28 mouse cellular contexts compared by ENCODE assay signal in the genomic region with DNA sequence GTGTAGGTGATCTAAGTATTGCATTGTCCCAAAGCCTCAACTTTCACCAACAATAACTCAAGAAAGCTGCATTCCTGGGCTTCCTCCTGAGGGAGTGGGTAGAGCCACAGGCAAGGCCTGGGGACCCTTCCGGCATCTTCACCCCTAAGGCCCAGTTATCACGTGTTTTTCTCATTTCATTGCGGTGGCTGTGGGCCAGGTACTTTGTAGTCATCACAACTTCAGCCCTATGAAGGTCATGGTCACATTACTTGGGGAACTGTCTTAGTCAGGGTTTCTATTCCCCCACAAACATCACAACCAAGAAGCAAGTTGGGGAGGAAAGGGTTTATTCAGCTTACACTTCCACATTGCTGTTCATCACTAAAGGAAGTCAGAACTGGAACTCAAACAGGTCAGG. TPM values are rescaled to one million over a fixed set of nuclear protein-coding genes. Genes with fewer than 3 reads are reported as not detected.
DNase-seq lines count a peak whose midpoint lies in the region; ATAC-seq and TF ChIP-seq lines count a peak whose summit lies in the region.
"Had no signal": no experiment of that assay in that cellular context is flagged by ENCODE, and none has a peak within 500 bp of the region (broad histone marks: within the 10 kb centered on the region; RNA-seq: fewer than 3 reads in every experiment).

No protein-coding gene starts in this region.

- no peak overlapping the region for H3K4me2 ChIP-seq in liver, postnatal 0 days (ENCODE audit: low read depth, low read length)
- H3K4me2 ChIP-seq: embryonic facial prominence, embryonic 13.5 days; embryonic facial prominence, embryonic 15.5 days; forebrain, embryonic 12.5 days had no signal

- no peak overlapping the region for H3K9ac ChIP-seq in liver, postnatal 0 days (replicated peaks)
- H3K9ac ChIP-seq: embryonic facial prominence, embryonic 13.5 days; embryonic facial prominence, embryonic 15.5 days; forebrain, embryonic 12.5 days had no signal

- no peaks in the 10 kb centered on the region for H3K9me3 ChIP-seq in liver, postnatal 0 days (ENCODE audit: low read length)
- H3K9me3 ChIP-seq: embryonic facial prominence, embryonic 13.5 days; embryonic facial prominence, embryonic 15.5 days; forebrain, embryonic 10.5 days; forebrain, embryonic 12.5 days; G1E had no signal

- no peaks in the 10 kb centered on the region for H3K36me3 ChIP-seq in liver, postnatal 0 days (replicated peaks; ENCODE audit: insufficient read depth, low read length)
- H3K36me3 ChIP-seq: embryonic facial prominence, embryonic 13.5 days; embryonic facial prominence, embryonic 15.5 days; forebrain, embryonic 10.5 days; forebrain, embryonic 12.5 days; G1E had no signal

- no peak for ATAC-seq in liver, postnatal 0 days
- ATAC-seq: activated CD4-positive, CD25-positive, alpha-beta regulatory T cell, adult 4 months; CD4-positive, CD25-positive, alpha-beta regulatory T cell, adult 4 months; forebrain, embryonic 14.5 days; forebrain, embryonic 16.5 days; Patski had no signal

- H3K4me3 ChIP-seq in liver, postnatal 0 days (ENCODE audit: low read depth, low read length), result no peak overlapping the region
- H3K4me3 ChIP-seq: embryonic facial prominence, embryonic 13.5 days; embryonic facial prominence, embryonic 15.5 days; erythroblast, embryonic 14.5 days; forebrain, embryonic 10.5 days; forebrain, embryonic 12.5 days had no signal

- WGBS in liver, postnatal 0 days (ENCODE audit: insufficient replicate concordance), result 75% methylated on average over 3 of the region's 3 CpGs

- H3K27me3 ChIP-seq in liver, postnatal 0 days (ENCODE audit: insufficient read depth, low read length), result no peaks in the 10 kb centered on the region
- H3K27me3 ChIP-seq: embryonic facial prominence, embryonic 13.5 days; embryonic facial prominence, embryonic 15.5 days; forebrain, embryonic 12.5 days; Patski had no signal

- TF ChIP-seq CTCF in liver, postnatal 0 days (IDR thresholded peaks at IDR 0.05; ENCODE audit: low read depth), result no peak

- DNase-seq in adrenal gland, adult (ENCODE audit: inconsistent age in 2 of 2, low spot score in 1 of 2), result peak; percentile 38 to 66
- no peak for DNase-seq in adrenal gland, postnatal 10 days
- DNase-seq in adrenal gland, adult 8-10 months, result peak; percentile 17
- peak; percentile 39 for DNase-seq in adrenal gland, postnatal 25 days
- DNase-seq in lung, postnatal 36 days, result no peak
- no peak for DNase-seq in liver, postnatal 0 days
- DNase-seq: B cell, adult 2 months; cerebellum, adult 11-12 months; cerebellum, adult 2 months; cerebellum, adult 9-10 months; cerebellum, postnatal 10 days; cerebellum, postnatal 25 days; embryo, embryonic 11 days had no signal

- no peak for TF ChIP-seq EP300 in liver, postnatal 0 days (IDR thresholded peaks at IDR 0.05; ENCODE audit: low read depth)

- H3K27ac ChIP-seq in liver, postnatal 0 days (ENCODE audit: low read depth), result no peak overlapping the region
- H3K27ac ChIP-seq: embryonic facial prominence, embryonic 13.5 days; embryonic facial prominence, embryonic 15.5 days; forebrain, embryonic 10.5 days; forebrain, embryonic 12.5 days had no signal

- H3K4me1 ChIP-seq in liver, postnatal 0 days (ENCODE audit: insufficient read depth), result no peaks in the 10 kb centered on the region
- H3K4me1 ChIP-seq: embryonic facial prominence, embryonic 13.5 days; embryonic facial prominence, embryonic 15.5 days; forebrain, embryonic 10.5 days; forebrain, embryonic 12.5 days had no signal

RNA-seq across cellular contexts. Expression of a gene that starts 3.1 kb away (rescaled TPM):
- total RNA-seq in adrenal gland, postnatal 10 days (2021), result under 1 TPM; 0.09 to 0.24 TPM
- under 1 TPM; 0.63 to 0.89 (median 0.66) TPM for total RNA-seq in adrenal gland, adult 8-10 months (2022)
- 0.67 and 0.95 TPM in 2 replicates for total RNA-seq in adrenal gland, postnatal 25 days (2021)
- polyA plus RNA-seq in liver, postnatal 0 days (2015; fragmentation: Nextera tagmentation; extraction: Ambion mirVana), result 0.83 and 1.1 TPM in 2 replicates
- total RNA-seq: CH12.LX had no signal
- polyA plus RNA-seq: erythroblast, embryonic 14.5 days; forebrain, embryonic 10.5 days; Patski had no signal

RNA-seq across cellular contexts. Expression of a gene that starts 24.7 kb away (rescaled TPM):
- total RNA-seq in adrenal gland, postnatal 10 days (2021), result under 1 TPM; 0.15 to 0.21 TPM
- total RNA-seq in adrenal gland, adult 8-10 months (2022), result under 1 TPM; 0.30 to 0.44 (median 0.39) TPM
- total RNA-seq in adrenal gland, postnatal 25 days (2021), result 0.64 TPM in 1 of 2 replicates, not detected in the other
- polyA plus RNA-seq in liver, postnatal 0 days (2015; fragmentation: Nextera tagmentation; extraction: Ambion mirVana), result 1.8 and 2.1 TPM in 2 replicates
- polyA plus RNA-seq: embryonic facial prominence, embryonic 11.5 days had no signal

RNA-seq across cellular contexts. Expression of a gene that starts 41.1 kb away (rescaled TPM):
- total RNA-seq in adrenal gland, postnatal 10 days (2021), result 1 to 10 TPM; 7.4 to 9.2 TPM
- total RNA-seq in adrenal gland, adult 8-10 months (2022), result 10 to 100 TPM; 16.6 to 17.8 (median 17.3) TPM
- total RNA-seq in adrenal gland, postnatal 25 days (2021), result 11.0 and 11.8 TPM in 2 replicates
- polyA plus RNA-seq in liver, postnatal 0 days (2015; fragmentation: Nextera tagmentation; extraction: Ambion mirVana), result 0.23 and 0.25 TPM in 2 replicates
- total RNA-seq: common myeloid progenitor, adult 5-6 weeks had no signal
- polyA plus RNA-seq: erythroblast, embryonic 14.5 days had no signal

RNA-seq across cellular contexts. Expression of a gene that starts 42.5 kb away (rescaled TPM):
- not detected for total RNA-seq in adrenal gland, postnatal 10 days (2021)
- not detected for total RNA-seq in adrenal gland, adult 8-10 months (2022)
- total RNA-seq in adrenal gland, postnatal 25 days (2021), result not detected in 2 replicates
- polyA plus RNA-seq in liver, postnatal 0 days (2015; fragmentation: Nextera tagmentation; extraction: Ambion mirVana), result 0.15 and 0.20 TPM in 2 replicates
- total RNA-seq: CH12.LX; common myeloid progenitor, adult 5-6 weeks; G1E had no signal
- polyA plus RNA-seq: activated CD4-positive, CD25-positive, alpha-beta regulatory T cell, adult 4 months; CD4-positive, CD25-positive, alpha-beta regulatory T cell, adult 4 months; cerebellum, adult 2 months; embryonic facial prominence, embryonic 11.5 days; embryonic facial prominence, embryonic 13.5 days; embryonic facial prominence, embryonic 15.5 days; erythroblast, embryonic 14.5 days; forebrain, embryonic 10.5 days; forebrain, embryonic 12.5 days; forebrain, embryonic 16.5 days; frontal cortex, adult 2 months; G1E; Patski had no signal

RNA-seq across cellular contexts. Expression of a gene that starts 59.5 kb away (rescaled TPM):
- 1 to 10 TPM; 1.0 to 1.1 TPM for total RNA-seq in adrenal gland, postnatal 10 days (2021)
- 1 to 10 TPM in 3 of 4 experiments, under 1 TPM in 1; 0.61 to 2.2 (median 1.7) TPM for total RNA-seq in adrenal gland, adult 8-10 months (2022)
- total RNA-seq in adrenal gland, postnatal 25 days (2021), result 1.3 and 1.5 TPM in 2 replicates
- polyA plus RNA-seq in liver, postnatal 0 days (2015; fragmentation: Nextera tagmentation; extraction: Ambion mirVana), result 0.58 and 0.60 TPM in 2 replicates
- polyA plus RNA-seq: erythroblast, embryonic 14.5 days had no signal

Comparison
In these comparisons a context has a peak if more than half of its experiments do, and no peak if none do; other contexts are left out.
1. DNase-seq: peak in adrenal gland, adult (2 of 2), adrenal gland, adult 8-10 months (single experiment) and adrenal gland, postnatal 25 days (single experiment); none in adrenal gland, postnatal 10 days (single experiment), lung, postnatal 36 days (single experiment) and liver, postnatal 0 days (single experiment).